Mouse (Mus musculus) liver, embryonic 11.5 days (tissue): Measurements from ENCODE around the gene Ralb. TPM values are rescaled to one million over a fixed set of nuclear protein-coding genes. Genes with fewer than 3 reads are reported as not detected.

Experiments used
- ATAC-seq: fragments of 200-750 bp; cut with Nextera tagmentation; replicated peaks from 2 replicates; pipeline ENCODE4 v1.8.0; 2017; ENCODE audit warnings: moderate number of reproducible peaks, mild to moderate bottlenecking, moderate TSS enrichment, moderate library complexity; ENCODE audit not compliant: low FRiP score
- DNase-seq: peaks from one replicate; pipeline ENCODE4 v3.0.0-alpha.2; 2017; ENCODE audit warnings: low spot score
- H3K27ac ChIP-seq: fragments of 300-500 bp; sonication (generic); 2 replicates; pipeline ENCODE4 v1.5.1; 2014; ENCODE audit warnings: mild to moderate bottlenecking, low read depth, low read length, control low read depth
- H3K27me3 ChIP-seq: fragments of 300-500 bp; sonication (generic); replicated peaks from 2 replicates; pipeline ENCODE4 v1.6.1; 2014; ENCODE audit warnings: low read length, mixed read lengths; ENCODE audit not compliant: control insufficient read depth, insufficient read depth
- H3K36me3 ChIP-seq: fragments of 300-500 bp; sonication (generic); 2 replicates; pipeline ENCODE4 v1.6.1; 2014; ENCODE audit warnings: mild to moderate bottlenecking, low read length, moderate library complexity, mixed read lengths; ENCODE audit not compliant: control insufficient read depth, insufficient read depth
- H3K4me1 ChIP-seq: fragments of 300-500 bp; sonication (generic); replicated peaks from 2 replicates; pipeline ENCODE4 v1.6.1; 2014; ENCODE audit warnings: low read length, mixed read lengths; ENCODE audit not compliant: control insufficient read depth, insufficient read depth
- H3K4me2 ChIP-seq: fragments of 300-500 bp; sonication (generic); 2 replicates; pipeline ENCODE4 v1.6.1; 2014; ENCODE audit warnings: mild to moderate bottlenecking, control low read depth, moderate library complexity
- H3K4me3 ChIP-seq: fragments of 300-500 bp; sonication (generic); 2 replicates; pipeline ENCODE4 v1.5.1; 2014; ENCODE audit warnings: low read depth, low read length, control low read depth
- H3K9ac ChIP-seq: fragments of 300-500 bp; sonication (generic); 2 replicates; pipeline ENCODE4 v1.6.1; 2014; ENCODE audit warnings: low read depth, low read length, control low read depth
- H3K9me3 ChIP-seq: fragments of 300-500 bp; sonication (generic); 2 replicates; pipeline ENCODE4 v1.6.1; 2016; ENCODE audit warnings: low read length, inconsistent platforms, mixed read lengths; ENCODE audit not compliant: control insufficient read depth
- WGBS: fragments of 180-500 bp; shearing (Covaris S2); extraction: QIAGEN DNeasy Blood & Tissue Kit; methylation state at CpG from one replicate; pipeline ENCODE4 v1.1.7; 2014; 5-methylcytosine and 5-hydroxymethylcytosine counted together
- polyA plus RNA-seq: library from polyadenylated mRNA; unstranded; fragments of >200 nt; fragmentation: Nextera tagmentation; extraction: Ambion mirVana; gene quantifications from 2 replicates; pipeline ENCODE4 v1.2.1, GENCODE M21; 2014

Gene Ralb
- polyA plus RNA-seq, 1 experiment from 2014 or later: 92.1 TPM

DNA sequence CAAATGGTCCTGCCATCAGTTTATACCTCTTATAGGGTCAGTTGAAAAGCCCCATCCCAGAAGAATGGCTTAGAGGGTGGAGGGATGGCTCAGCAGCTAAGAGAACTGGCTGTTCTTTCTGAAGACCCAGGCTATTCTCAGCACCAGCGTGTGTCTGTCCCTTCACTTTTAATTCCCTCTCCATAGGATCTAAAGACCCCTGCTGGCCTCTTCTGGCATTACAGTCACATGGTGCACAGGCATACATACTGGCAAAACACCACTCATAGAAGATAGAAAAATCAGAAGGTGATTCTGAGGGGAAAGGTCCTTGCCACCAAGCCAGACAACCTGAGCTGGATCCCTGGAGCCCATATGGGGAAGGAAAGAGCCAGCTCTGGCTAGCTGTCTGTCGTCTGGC lies 41.2 kb downstream of the Ralb start:
- 37% methylated on average over 2 of the region's 2 CpGs for WGBS
- no peak for ATAC-seq

DNA sequence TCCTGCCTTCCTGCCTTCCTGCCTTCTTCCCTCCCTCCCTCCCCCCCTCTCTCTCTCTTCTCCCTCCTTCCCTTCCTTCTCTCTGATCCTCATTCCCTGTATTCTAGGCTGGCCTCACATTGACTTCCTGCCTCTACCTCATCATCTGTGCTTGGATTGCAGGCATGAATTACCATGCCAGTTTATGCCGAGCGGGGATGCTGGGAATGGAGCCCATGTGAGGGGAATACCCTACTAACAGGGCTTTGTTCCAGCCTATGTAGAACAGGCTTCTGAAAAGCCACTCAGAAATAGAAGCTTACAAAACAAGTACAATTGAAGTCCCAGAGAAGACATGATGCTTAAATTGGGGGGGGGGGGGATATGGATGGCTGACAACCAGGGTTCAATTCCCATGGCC lies 44.5 kb downstream of the Ralb start:
- Histone ChIP-seq H3K4me1 (no peaks in the 10 kb centered on the region), H3K36me3 (no peaks in the 10 kb centered on the region), H3K27ac (no peak overlapping the region), H3K4me2 (no peak overlapping the region), H3K4me3 (no peak overlapping the region), H3K9ac (no peak overlapping the region), H3K9me3 (no peaks in the 10 kb centered on the region), H3K27me3 (peaks cover 10% of the 10 kb centered on the region)
- ATAC-seq (no peak), DNase-seq (no peak)
- 82% methylated on average over 2 of the region's 2 CpGs for WGBS

More for the DNA sequence above, 41.2 kb downstream of the Ralb start:
- Histone ChIP-seq H3K4me2 (no peak overlapping the region), H3K9me3 (no peaks in the 10 kb centered on the region), H3K27ac (no peak overlapping the region), H3K36me3 (no peaks in the 10 kb centered on the region), H3K9ac (no peak overlapping the region), H3K27me3 (peaks cover 3% of the 10 kb centered on the region; the same call in 1 of the 2 replicates), H3K4me1 (no peaks in the 10 kb centered on the region), H3K4me3 (no peak overlapping the region)
- DNase-seq: no peak

DNA sequence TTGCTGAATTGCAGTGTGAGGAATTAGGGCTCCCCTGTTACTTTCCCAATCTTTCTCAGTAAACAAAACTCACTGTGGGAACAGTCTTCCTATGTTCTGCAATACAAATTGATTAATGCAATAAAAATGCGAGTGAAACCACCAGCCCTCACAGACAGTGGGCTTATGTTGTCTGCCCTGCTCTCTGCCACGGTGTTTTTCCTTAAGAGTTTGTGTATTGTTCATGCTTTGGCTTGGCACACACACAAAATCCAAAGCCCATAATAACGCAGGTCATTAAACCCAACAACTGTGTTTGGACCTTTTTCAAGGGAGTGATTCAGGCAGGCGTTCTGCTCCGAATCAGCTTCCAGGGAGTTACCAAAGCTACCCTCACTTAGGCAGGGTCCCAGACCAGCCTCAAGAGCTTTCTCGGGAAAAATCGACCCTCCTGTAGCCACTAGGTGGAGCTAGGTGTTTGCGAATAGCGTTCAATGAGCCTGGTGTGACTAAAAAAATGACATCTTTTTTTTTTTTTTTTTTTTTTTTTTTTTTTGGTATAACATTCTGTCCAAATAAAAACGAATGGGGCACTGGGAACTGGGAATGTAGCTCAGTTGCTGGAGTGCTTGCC lies 46.5 kb downstream of the Ralb start:
- Histone ChIP-seq H3K27me3 (peaks cover 10% of the 10 kb centered on the region), H3K4me2 (no peak overlapping the region), H3K4me3 (no peak overlapping the region), H3K27ac (no peak overlapping the region), H3K4me1 (no peaks in the 10 kb centered on the region), H3K9me3 (no peaks in the 10 kb centered on the region), H3K9ac (no peak overlapping the region), H3K36me3 (no peaks in the 10 kb centered on the region)
- no peak for DNase-seq
- no peak for ATAC-seq
- 17% methylated on average over 10 of the region's 10 CpGs for WGBS

DNA sequence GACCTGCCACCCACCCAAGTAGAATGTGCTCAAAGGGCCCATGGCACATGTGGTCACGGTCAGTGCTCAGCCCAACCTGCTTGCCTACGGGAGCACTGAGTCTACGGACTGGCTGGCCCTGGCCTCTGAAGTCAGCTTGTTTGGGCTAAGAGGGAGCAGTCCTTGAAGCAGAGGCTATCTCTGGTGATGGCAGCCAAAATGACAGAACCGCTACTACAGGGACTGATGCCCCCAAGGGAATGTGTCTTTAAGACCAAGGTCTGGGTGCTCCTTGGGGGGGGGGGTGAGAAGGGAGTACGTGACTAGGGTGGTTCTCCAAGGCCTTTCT lies 47.1 kb downstream of the Ralb start:
- Histone ChIP-seq H3K36me3 (no peaks in the 10 kb centered on the region), H3K9me3 (no peaks in the 10 kb centered on the region), H3K4me2 (no peak overlapping the region), H3K4me1 (no peaks in the 10 kb centered on the region), H3K9ac (no peak overlapping the region), H3K27ac (no peak overlapping the region), H3K4me3 (no peak overlapping the region), H3K27me3 (peaks cover 10% of the 10 kb centered on the region)
- 53% methylated on average over 5 of the region's 5 CpGs for WGBS
- DNase-seq (no peak), ATAC-seq (no peak)

DNA sequence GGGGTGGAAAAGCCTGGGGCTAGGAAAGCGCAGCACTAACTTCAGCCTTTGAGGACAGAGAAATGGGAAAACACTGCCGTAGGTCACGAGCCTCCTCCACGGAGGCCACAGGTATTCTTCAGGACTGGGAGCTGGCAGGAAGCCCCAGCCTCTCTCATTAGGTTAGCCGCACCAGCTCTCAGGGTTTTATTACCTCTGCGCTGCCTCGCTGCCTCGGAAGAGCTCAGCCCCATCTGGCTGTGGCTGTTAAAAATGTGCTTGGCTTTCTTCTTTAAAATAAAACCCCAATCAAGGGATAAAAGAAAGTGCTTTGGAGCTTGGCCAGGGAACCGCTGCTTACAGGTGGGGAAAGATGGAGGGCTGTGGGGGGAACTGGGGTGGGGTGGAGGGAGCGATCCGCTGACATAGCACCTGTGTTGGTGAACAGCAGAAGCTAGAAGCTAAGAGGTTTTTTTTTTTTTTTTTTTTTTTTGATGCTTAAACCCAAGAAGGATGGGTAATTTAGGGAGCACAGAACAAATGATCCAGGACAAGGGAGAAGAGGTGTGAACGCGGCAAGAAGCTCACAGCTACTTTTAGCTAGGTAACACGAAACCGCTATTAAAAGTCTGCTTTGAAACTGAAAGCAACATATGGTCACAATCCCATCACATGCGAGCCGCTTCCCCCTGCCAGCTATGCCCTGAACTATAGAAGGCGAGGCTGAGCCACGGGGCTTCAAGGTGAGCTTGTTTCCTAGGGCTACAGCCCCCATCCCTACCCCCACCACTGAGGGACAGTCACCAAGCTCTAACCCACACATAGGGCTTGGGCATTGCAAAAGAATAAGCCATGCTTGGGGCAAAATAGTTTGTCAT lies 47.7 kb downstream of the Ralb start:
- 37% methylated on average over 19 of the region's 19 CpGs for WGBS
- H3K4me1 ChIP-seq: no peaks in the 10 kb centered on the region
- DNase-seq (no peak), ATAC-seq (no peak)
- H3K27ac ChIP-seq: no peak overlapping the region
- H3K4me2 ChIP-seq: peak overlapping the region; percentile 18; the same call in 1 of the 2 replicates
- no peak overlapping the region for H3K9ac ChIP-seq
- peaks cover 8% of the 10 kb centered on the region for H3K27me3 ChIP-seq
- no peak overlapping the region for H3K4me3 ChIP-seq
- no peaks in the 10 kb centered on the region for H3K36me3 ChIP-seq
- H3K9me3 ChIP-seq: no peaks in the 10 kb centered on the region

DNA sequence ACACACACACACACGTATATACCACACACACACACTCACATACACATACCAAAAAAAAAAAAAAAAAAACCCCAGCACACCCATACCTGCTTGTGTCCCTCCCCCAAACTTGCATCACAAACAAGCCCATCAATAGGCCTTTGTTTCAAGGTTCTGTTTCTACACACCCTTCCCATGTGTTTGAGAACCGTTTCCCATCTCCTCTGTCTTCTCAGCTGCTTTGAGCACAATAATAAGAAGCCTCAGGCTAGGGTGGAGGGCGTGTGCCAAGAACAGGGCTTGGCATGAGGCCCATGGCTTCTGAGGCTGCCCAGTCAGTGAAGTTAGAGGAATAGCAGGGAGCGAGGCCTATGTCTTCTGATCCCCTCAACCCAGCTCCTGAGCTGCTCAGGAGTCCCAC lies 50.9 kb downstream of the Ralb start:
- DNase-seq (no peak), ATAC-seq (no peak)
- Histone ChIP-seq H3K27ac (no peak overlapping the region), H3K9ac (no peak overlapping the region), H3K4me3 (no peak overlapping the region), H3K9me3 (no peaks in the 10 kb centered on the region), H3K27me3 (peaks cover 8% of the 10 kb centered on the region; the same call in 1 of the 2 replicates), H3K36me3 (no peaks in the 10 kb centered on the region), H3K4me1 (no peaks in the 10 kb centered on the region), H3K4me2 (no peak overlapping the region)
- 71% methylated on average over 3 of the region's 4 CpGs for WGBS

DNA sequence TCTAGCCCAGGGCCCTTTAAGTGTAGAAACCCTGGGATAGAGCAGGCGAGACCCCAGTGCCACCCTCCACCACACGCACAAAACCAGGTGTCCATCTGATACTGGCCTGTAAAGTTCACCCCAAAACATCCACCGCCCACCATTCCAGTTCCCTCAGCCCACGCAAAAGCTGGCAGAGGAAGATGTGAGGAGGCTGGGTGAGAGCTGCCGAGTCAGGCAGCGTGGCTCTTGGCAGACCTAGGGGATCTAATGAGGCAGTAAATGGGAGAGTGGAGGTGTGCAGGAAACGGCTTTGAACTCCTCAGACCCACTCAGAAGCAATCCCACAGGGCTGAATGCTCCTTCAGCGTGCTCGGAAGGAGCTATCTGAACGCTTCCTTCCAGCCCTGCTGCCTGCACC lies 53.2 kb downstream of the Ralb start:
- no peaks in the 10 kb centered on the region for H3K4me1 ChIP-seq
- WGBS: 72% methylated on average over 10 of the region's 10 CpGs
- no peak overlapping the region for H3K27ac ChIP-seq
- H3K36me3 ChIP-seq: no peaks in the 10 kb centered on the region
- peaks cover 6% of the 10 kb centered on the region; the same call in 1 of the 2 replicates for H3K27me3 ChIP-seq
- DNase-seq (no peak), ATAC-seq (no peak)
- H3K4me2 ChIP-seq: no peak overlapping the region
- no peaks in the 10 kb centered on the region for H3K9me3 ChIP-seq
- H3K4me3 ChIP-seq: no peak overlapping the region
- H3K9ac ChIP-seq: no peak overlapping the region

DNA sequence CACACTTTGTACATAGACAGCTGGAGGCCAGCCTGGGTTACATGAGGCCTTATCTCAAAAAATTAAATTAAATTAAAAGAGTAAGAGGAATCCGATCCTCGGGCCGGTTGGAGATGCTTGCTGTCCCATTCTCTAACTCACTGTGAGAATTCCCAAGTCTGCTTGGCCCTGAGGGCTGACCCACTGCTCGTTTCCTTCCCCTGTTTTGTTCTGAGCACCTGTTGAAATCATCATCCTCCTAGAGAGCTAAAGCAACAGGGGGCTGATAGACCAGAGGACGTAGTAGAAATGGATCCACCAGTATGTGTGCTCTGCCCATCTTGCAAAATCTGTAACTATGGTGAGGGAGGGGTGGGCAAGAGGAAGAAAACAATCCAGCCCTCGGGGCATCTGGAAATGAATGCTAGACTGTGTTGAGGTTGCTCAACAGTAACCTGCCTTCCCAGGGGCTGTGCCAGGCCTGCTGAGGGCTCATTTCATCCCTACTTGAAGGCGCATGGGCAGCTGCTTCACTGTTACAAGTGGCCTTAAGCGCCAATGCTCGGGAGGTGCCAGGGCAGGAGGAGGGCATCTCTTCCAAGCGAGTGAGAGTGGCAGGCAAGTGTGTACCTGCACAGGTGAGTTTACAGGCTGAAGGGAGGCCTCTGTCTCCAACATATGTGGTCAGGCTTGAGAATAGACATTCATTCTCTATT lies 53.8 kb downstream of the Ralb start:
- Histone ChIP-seq H3K27me3 (peaks cover under 1% of the 10 kb centered on the region; the same call in 1 of the 2 replicates), H3K36me3 (no peaks in the 10 kb centered on the region), H3K9me3 (no peaks in the 10 kb centered on the region), H3K4me1 (no peaks in the 10 kb centered on the region), H3K4me3 (no peak overlapping the region), H3K27ac (no peak overlapping the region), H3K9ac (no peak overlapping the region), H3K4me2 (no peak overlapping the region)
- ATAC-seq: no peak
- no peak for DNase-seq
- 76% methylated on average over 10 of the region's 10 CpGs for WGBS
